Mouse (Mus musculus) activated CD4-positive, CD25-positive, alpha-beta regulatory T cell (primary cell): ENCODE measurements around the gene Mms19. TPM values are rescaled to one million over a fixed set of nuclear protein-coding genes. Genes with fewer than 3 reads are reported as not detected.

Experiments used
- polyA plus RNA-seq, 2 experiments: library from polyadenylated mRNA; unstranded; fragments of 100-300 nt; shearing (Covaris generic); gene quantifications; one replicate each; pipeline ENCODE4 v1.2.1; 2017

Gene Mms19
- 10 to 100 TPM; 64.2 to 75.5 TPM for polyA plus RNA-seq

DNA sequence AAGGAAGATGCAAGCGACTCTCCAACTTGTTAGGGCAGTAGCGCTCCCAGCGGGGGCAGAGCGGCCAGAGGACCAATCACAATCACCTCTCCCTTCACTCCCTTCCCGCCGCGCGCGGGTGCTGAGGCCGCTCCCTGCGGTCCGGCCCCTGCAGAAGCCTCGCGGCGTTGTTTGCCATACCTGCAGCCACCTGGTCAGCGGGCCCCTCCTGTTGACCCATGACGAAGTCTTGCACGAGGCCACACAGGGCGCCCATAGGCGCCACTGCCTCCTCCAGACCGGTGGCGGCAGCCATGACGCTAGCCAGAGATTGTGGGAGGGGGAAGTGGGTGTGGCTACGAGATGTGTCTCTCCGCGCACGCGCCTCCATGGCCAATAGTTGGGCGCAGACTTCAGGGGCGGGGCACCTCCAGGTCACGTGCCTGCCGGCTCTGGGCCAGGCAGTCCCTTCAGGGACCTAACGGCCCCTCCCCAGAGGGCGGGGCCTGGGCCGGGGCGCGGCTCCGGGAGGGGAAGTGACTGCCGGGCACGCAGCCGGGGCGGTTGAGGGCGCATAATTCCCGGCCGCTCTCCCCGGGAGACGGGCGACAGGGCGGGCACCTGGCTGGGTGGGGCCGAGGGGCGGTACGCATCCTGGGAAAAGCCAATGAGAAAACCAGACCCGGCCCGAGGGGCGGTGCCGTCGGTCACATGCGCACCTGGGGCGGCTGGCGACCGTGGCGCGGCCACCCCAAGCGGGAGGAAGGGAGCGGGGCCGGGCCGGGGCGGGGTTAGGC is at the start of gene Mms19:
Mms19 (minus strand) TSS at position 339 of the 776 bp plus-strand sequence.

GRCm38 (mm10) chr19:41981595-41981927 is 604 bp upstream of the Mms19 start, which contains the start of gene Ubtd1:
TSS of gene Ubtd1 (plus strand) at chr19:41981763.

GRCm38 (mm10) chr19:41933179-41934086 is 47.5 kb downstream of the Mms19 start, which contains the start of the genes Exosc1 and Zdhhc16:
TSS of gene Exosc1 (minus strand) at chr19:41933423.
TSS of gene Zdhhc16 (plus strand) at chr19:41933480.

DNA sequence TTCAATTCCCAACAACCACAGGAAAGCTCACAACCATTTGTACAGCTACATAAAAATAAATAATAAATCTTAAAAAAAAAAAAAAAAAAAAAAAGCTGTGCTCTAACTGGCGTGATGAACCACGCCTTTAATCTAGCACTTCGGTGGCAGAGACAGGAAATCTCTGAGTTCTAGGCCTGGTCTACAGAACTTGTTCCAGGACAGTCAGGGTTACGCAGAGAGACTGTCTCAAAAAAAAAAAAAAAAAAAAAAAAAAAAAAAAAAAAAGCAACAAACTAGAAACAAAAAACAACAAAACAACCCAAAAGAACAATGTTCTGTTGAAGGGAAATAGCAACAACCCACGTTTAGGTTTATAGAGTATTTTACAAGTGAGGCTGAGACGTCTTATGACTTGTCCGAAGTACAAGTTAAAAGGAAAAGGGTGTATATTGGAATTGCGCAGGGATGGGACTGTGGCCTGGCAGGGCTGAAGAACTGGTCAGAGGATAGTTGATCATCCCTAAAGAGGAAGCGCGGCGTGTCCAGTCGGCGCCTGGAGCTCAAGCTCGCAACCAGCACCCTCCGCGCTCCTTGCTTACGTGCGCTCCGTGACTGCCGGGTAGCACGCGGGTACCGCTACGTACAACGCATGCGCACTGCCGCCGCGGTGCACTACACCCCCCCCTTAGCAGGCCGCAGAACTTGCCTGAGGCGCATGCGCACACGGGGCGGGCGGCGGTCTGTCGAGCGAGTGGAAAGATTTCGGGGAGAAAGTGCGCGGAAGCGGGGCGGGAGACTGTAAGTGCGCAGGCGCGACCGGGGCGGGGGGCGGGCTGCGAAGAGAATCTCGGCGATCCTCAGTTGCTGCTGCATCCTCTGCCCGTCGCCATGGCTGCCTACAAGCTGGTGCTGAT is 69.5 kb downstream of the Mms19 start, which contains the start of gene Pgam1:
Pgam1 (plus strand) TSS at position 746 of the 896 bp plus-strand sequence.

GRCm38 (mm10) chr19:41895460-41896318 is 85.3 kb downstream of the Mms19 start, which contains the start of gene Rrp12:
TSS of gene Rrp12 (minus strand) at chr19:41896173.

Other genes with a start within 250 kb of the Mms19 start
- under 1 TPM in 1 of 2 experiments, not detected in 1; 0.41 TPM for gene Slit1, start 237.5 kb downstream of the Mms19 start, polyA plus RNA-seq
- gene Arhgap19, start 179.1 kb downstream of the Mms19 start, polyA plus RNA-seq = 1 to 10 TPM; 4.3 to 4.6 TPM
- gene Frat1, start 151.2 kb downstream of the Mms19 start, polyA plus RNA-seq = 1 to 10 TPM; 2.4 to 5.7 TPM
- gene Frat2, start 133.0 kb downstream of the Mms19 start, polyA plus RNA-seq = 10 to 100 TPM; 12.9 to 29.2 TPM
- 10 to 100 TPM in 1 of 2 experiments, 1 to 10 TPM in 1; 8.1 to 10.2 TPM for gene Rrp12, start 85.0 kb downstream of the Mms19 start, polyA plus RNA-seq
- 100 to 1,000 TPM; 154 to 162 TPM for gene Pgam1, start 69.2 kb downstream of the Mms19 start, polyA plus RNA-seq
- gene Exosc1, start 47.7 kb downstream of the Mms19 start, polyA plus RNA-seq = 10 to 100 TPM; 51.7 to 86.8 TPM
- 10 to 100 TPM; 58.1 to 72.2 TPM for gene Zdhhc16, start 47.7 kb downstream of the Mms19 start, polyA plus RNA-seq
- gene Ubtd1, start 606 bp upstream of the Mms19 start, polyA plus RNA-seq = 1 to 10 TPM; 5.7 to 7.0 TPM
- not detected for gene Ankrd2, start 54.8 kb upstream of the Mms19 start, polyA plus RNA-seq
- gene Hoga1, start 64.5 kb upstream of the Mms19 start, polyA plus RNA-seq = under 1 TPM; 0.27 to 0.43 TPM
- not detected for gene 4933411K16Rik, start 71.1 kb upstream of the Mms19 start, polyA plus RNA-seq
- gene Morn4, start 105.2 kb upstream of the Mms19 start, polyA plus RNA-seq = 1 to 10 TPM in 1 of 2 experiments, under 1 TPM in 1; 0.70 to 1.3 TPM
- gene Pi4k2a, start 109.3 kb upstream of the Mms19 start, polyA plus RNA-seq = 10 to 100 TPM; 26.9 to 36.4 TPM
- 1 to 10 TPM; 3.9 to 5.8 TPM for gene Avpi1, start 147.9 kb upstream of the Mms19 start, polyA plus RNA-seq
- 10 to 100 TPM; 24.5 to 25.6 TPM for gene Marveld1, start 166.2 kb upstream of the Mms19 start, polyA plus RNA-seq
- gene Zfyve27, start 182.8 kb upstream of the Mms19 start, polyA plus RNA-seq = 10 to 100 TPM; 37.1 to 55.6 TPM
- gene Sfrp5, start 221.1 kb upstream of the Mms19 start, polyA plus RNA-seq = not detected